Mouse (Mus musculus): Measurements from ENCODE around the gene Fgfr2. TPM values are rescaled to one million over a fixed set of nuclear protein-coding genes. Genes with fewer than 3 reads are reported as not detected.
"Not testable (repeated sequence)": the region's sequence is repeated elsewhere in the genome, so short reads cannot be mapped to it uniquely, and the experiment has no call there.

Fgfr2 gene
- total RNA-seq, 2 experiments from 2014 or later, result not detected

DNA sequence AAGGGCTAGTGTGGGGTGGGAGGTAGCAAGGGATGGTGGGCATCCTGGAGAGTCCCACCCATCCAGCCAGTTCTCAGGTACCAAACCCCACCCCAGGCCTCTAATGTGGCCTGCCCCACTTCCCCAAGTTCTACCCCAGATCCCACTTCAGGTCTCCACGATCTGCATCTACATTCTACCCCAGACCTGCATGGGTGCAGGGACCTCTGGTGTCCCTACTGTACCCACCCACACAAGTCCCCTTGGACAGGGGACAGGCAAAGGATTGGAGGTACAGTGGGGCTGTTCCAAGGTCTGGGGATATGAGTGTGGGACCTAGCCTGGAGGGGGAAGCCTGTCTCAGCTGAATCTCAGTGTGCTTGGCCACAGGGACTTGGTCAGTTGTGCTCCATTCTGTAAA is 441.3 kb downstream of the Fgfr2 start:
- ATAC-seq (replicated peaks; ENCODE audit: poor library complexity), result no peak

- ATAC-seq (replicated peaks; ENCODE audit: poor library complexity), result no peak
Measured at GRCm38 (mm10) chr7:132681296-132681695, 441.9 kb downstream of the Fgfr2 start.

DNA sequence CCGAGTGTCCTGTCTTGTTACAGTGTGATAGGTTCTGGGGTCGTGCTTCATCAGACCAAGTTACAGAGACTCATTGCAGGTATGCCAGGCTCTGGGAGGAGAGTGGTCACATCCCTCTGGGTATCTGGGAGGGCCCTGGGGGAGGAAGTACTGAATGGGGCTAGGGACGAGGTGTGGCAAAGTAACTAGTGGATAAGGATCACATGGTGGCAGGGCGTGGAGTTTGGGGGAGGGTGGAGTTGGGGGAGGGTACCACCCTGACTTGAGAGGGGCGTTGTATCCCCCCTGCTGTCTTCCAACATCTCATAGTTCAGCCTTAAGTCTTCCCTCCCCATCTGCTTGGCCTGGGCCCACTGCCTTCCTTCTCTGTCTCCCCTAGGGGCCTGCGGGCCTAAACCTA is 443.6 kb downstream of the Fgfr2 start:
- ATAC-seq (replicated peaks; ENCODE audit: poor library complexity), result 0 out of 2 replicates have a peak, but pooled peaks have one; percentile 2

- 0 out of 2 replicates have a peak, but pooled peaks have one; percentile 13 for ATAC-seq (replicated peaks; ENCODE audit: poor library complexity)
Measured at GRCm38 (mm10) chr7:132679117-132679516, 444.0 kb downstream of the Fgfr2 start.

- peak; percentile 53 for ATAC-seq (replicated peaks; ENCODE audit: poor library complexity)
Measured at GRCm38 (mm10) chr7:132675922-132676321, 447.2 kb downstream of the Fgfr2 start.

GRCm38 (mm10) chr7:132673931-132674755 is 449.0 kb downstream of the Fgfr2 start:
- ATAC-seq (replicated peaks; ENCODE audit: poor library complexity), result no peak

GRCm38 (mm10) chr7:132672481-132672959 is 450.6 kb downstream of the Fgfr2 start:
- ATAC-seq (replicated peaks; ENCODE audit: poor library complexity), result peak; percentile 92

DNA sequence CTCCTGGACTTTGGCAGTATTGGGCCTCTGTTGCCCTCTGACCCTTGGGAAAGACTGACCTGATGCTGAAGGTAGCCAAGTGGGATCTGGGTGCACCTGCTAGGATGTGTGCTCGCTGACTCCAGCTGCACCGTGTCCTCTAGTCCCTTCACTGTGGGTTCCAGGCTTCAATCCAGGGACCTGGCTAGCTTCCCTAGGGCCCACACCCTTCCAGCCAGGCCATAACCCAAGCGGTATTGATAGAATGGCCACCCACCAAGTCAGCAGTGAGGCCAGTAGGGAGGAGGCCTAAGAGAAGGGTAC is 452.3 kb downstream of the Fgfr2 start:
- ATAC-seq (replicated peaks; ENCODE audit: poor library complexity), result no peak

DNA sequence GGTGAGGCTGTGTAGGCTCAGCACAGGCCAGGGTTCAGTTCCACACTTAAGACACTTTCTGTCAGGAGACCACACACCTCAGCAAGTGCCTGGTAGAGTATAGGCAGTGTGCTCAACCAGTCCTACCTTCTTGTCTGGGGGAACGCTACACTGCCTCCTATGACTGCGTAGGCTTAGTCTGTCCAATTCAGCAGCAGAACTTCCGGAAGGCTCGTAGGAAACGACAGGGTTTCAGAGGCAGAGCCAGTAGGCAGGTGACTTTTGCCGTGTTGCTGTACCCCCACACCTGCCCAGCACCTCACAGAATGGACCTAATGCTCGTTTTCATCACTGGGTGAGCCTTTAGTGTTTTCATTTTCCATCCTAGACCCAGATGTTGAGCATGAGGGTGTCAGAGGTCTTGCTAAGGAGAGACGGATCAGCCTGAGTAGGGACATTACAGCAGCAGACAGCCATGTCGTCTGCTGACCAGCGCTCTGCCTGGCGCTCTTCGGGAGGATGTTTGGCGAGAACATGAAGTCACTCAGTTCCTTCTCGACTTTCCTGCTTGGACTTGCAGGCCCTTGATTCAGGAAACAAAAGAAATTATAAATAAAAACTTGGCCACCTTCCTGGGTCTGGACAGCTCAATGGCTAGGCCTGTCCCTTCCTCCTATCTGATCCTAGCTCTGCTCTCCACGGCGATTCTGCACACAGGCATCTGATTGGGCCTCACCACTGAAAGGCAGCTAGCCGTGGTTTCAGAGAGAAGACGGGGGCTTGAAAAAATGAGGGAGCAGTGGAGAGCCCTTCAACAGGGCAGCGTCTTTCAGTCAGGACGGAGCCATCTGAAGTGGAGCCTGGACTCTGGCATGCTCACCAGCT is 452.9 kb downstream of the Fgfr2 start:
- ATAC-seq (replicated peaks; ENCODE audit: poor library complexity), result no peak

GRCm38 (mm10) chr7:132668604-132669003 is 454.5 kb downstream of the Fgfr2 start:
- ATAC-seq (replicated peaks; ENCODE audit: poor library complexity), result no peak

GRCm38 (mm10) chr7:132666516-132666915 is 456.6 kb downstream of the Fgfr2 start:
- ATAC-seq (replicated peaks; ENCODE audit: poor library complexity), result no peak

- ATAC-seq (replicated peaks; ENCODE audit: poor library complexity), result no peak
Measured at GRCm38 (mm10) chr7:132665664-132666382, 457.3 kb downstream of the Fgfr2 start.

- ATAC-seq (replicated peaks; ENCODE audit: poor library complexity), result no peak
Measured at GRCm38 (mm10) chr7:132664815-132665214, 458.3 kb downstream of the Fgfr2 start.

DNA sequence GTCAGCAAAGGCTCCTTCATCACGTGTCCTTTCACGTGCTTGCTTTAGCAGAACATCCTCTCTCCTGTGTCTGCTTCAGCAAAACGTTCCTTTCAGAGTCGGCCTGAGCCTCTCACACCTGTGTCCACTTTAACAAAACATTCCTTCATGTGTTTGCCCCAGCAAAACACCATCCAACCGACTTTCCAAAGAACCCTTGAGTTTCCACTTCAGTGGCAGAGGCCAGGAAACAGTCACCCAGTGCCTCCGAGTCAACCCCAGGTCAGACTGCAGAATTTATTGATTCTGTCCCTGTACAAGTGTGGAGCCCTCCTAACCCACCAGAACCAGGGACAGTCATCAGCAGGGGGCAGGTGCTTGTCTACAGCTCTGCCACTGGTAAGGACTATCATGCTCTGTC is 460.3 kb downstream of the Fgfr2 start:
- ATAC-seq (replicated peaks; ENCODE audit: poor library complexity), result not testable (repeated sequence)

GRCm38 (mm10) chr7:132659633-132660032 is 463.5 kb downstream of the Fgfr2 start:
- no peak for ATAC-seq (replicated peaks; ENCODE audit: poor library complexity)

DNA sequence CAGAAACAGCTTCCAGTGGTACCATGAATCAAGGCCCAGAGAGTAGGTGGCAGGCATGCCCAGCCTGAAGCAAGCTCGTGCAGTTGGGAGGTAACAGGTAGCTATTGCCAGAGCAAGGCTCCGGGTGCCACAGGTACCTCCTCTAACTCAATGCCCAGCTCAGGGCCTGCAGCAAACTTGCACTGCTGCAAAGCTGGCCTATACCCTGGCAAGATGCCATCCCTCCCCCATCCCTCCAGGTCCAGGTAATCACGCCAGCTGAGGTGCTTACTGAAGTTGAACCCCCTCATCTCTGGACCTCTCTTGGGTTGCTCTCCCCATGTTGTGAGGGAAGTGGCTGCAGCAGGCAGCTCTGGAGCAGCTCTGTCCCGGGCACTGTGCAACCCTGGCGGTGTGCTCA is 464.5 kb downstream of the Fgfr2 start:
- ATAC-seq (replicated peaks; ENCODE audit: poor library complexity), result no peak

DNA sequence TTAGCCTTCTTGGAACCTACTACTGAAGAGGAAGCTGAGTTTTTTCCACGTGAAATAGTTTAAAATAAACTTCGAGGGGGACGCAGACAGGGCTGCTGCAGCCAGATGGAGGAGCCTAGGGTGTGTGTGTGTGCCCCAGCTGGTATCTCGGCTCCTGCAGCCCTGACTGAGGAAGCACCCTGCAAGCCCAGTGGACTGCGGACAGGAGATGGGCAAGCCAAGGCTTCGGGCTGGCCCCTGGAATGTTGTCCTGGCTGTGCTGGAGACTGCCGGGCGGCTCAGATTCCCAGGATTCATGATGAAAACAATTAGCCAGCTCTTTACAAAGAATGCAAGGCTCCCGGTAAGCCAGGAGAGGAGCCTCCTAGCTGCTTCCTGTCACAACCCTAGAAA is 465.1 kb downstream of the Fgfr2 start:
- ATAC-seq (replicated peaks; ENCODE audit: poor library complexity), result no peak

- no peak for ATAC-seq (replicated peaks; ENCODE audit: poor library complexity)
Measured at GRCm38 (mm10) chr7:132657371-132658057, 465.6 kb downstream of the Fgfr2 start.

- peak; percentile 76 for ATAC-seq (replicated peaks; ENCODE audit: poor library complexity)
Measured at GRCm38 (mm10) chr7:132656548-132656947, 466.6 kb downstream of the Fgfr2 start.

GRCm38 (mm10) chr7:132656075-132656474 is 467.1 kb downstream of the Fgfr2 start:
- ATAC-seq (replicated peaks; ENCODE audit: poor library complexity), result peak; percentile 81

DNA sequence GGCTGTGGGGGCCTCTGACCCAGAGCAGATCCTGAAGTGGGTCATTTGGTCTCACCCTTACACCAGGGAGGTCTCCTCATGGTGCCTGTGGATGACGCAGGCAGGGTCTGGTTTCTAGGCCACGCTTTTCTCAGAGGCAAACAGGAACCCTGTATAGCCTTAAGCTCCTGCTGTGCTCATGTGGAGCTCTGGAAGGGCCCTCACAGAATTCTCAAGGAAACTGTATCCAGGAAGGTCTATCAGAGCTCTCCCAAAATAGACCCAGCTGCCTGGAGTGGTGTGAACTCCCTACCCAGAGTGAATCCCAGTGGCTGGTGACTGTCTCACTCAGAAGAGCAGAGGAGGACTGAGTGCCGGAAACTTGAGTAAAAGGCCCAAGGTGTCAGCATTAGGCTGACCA is 468.7 kb downstream of the Fgfr2 start:
- no peak for ATAC-seq (replicated peaks; ENCODE audit: poor library complexity)
